Mouse (Mus musculus) heart, embryonic 10.5 days (tissue): ENCODE data around the gene 4931406P16Rik. TPM values are rescaled to one million over a fixed set of nuclear protein-coding genes. Genes with fewer than 3 reads are reported as not detected.
A peak's percentile ranks its signal among the peaks of the same experiment; 100 is the strongest.

Experiments
- DNase-seq: peaks from one replicate; pipeline ENCODE4 v3.0.0-alpha.2; 2017; ENCODE audit warnings: low spot score
- H3K27ac ChIP-seq: fragments of 300-500 bp; sonication (generic); 2 replicates; pipeline ENCODE4 v1.5.1; 2016; ENCODE audit warnings: mild to moderate bottlenecking
- H3K27me3 ChIP-seq: fragments of 300-500 bp; sonication (generic); 2 replicates; pipeline ENCODE4 v1.6.1; 2016; ENCODE audit warnings: mild to moderate bottlenecking; ENCODE audit not compliant: poor library complexity, insufficient read depth, severe bottlenecking
- H3K36me3 ChIP-seq: fragments of 300-500 bp; sonication (generic); 2 replicates; pipeline ENCODE4 v1.6.1; 2016; ENCODE audit warnings: mild to moderate bottlenecking, moderate library complexity
- H3K4me1 ChIP-seq: fragments of 300-500 bp; sonication (generic); 2 replicates; pipeline ENCODE4 v1.6.1; 2016; ENCODE audit warnings: mild to moderate bottlenecking
- H3K4me3 ChIP-seq: fragments of 300-500 bp; sonication (generic); 2 replicates; pipeline ENCODE4 v1.5.1; 2016; ENCODE audit warnings: mild to moderate bottlenecking, moderate library complexity
- H3K9me3 ChIP-seq: fragments of 300-500 bp; sonication (generic); 2 replicates; pipeline ENCODE4 v1.6.1; 2016; ENCODE audit warnings: mild to moderate bottlenecking, moderate library complexity
- WGBS: fragments of 180-500 bp; shearing (Covaris S2); methylation state at CpG from one replicate; pipeline ENCODE4 v1.1.7; 2016; 5-methylcytosine and 5-hydroxymethylcytosine counted together
- polyA plus RNA-seq: library from polyadenylated mRNA; unstranded; fragments of >200 nt; fragmentation: Nextera tagmentation; extraction: Ambion mirVana; gene quantifications from 2 replicates; pipeline ENCODE4 v1.2.1, GENCODE M21; 2016

The 4931406P16Rik gene
- polyA plus RNA-seq, 1 experiment from 2014 or later: 36.6 TPM

- under 1% methylated on average over 46 of the region's 46 CpGs for WGBS
These were observed 79.3 kb downstream of the 4931406P16Rik start for GRCm38 (mm10) chr7:34233909-34234609.

DNA sequence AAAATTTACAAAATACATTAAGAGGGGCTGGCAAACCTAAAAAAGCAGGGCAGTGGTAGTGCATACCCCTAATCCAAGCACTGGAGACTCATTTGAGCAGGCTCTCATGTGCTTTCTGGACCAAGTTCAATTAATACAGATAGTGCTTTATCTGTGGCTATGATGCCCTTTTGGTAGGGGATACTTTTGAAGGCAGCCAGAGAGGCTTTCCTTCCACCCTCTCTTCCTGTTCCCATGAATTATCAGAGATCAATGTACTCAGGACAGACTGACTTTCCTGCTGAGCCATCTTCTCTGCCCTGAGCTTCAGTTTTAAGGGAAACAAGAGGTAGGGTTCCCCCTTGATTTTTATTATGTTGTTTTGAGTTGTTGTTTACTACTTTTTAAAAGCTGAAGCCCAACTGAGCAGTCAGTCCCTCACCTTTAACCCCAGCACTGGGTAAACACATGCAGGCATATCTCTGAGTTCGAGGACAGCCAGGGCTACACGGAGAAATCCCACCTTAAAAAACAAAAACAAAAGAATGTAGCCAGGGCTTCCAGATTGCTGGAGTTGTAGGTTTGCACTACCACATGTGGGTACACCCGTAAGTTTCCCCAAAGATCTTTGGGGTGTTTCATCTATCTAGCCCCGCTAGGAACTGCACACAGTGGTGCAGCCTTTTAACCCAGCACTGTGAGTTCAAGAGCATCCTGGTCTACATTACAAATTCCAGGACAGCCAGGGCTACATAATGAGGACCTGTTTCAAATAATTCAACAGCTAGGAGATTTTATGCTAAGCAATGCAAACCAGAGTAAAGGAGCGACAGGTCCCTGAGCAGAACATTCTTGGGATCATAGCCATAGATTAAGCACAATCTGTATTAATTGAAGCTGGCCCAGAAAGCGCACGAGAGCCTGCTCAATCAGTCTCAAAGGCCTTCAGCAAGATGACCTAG is 80.3 kb downstream of the 4931406P16Rik start:
- no peaks in the 10 kb centered on the region for H3K9me3 ChIP-seq
- peaks cover 40% of the 10 kb centered on the region for H3K4me1 ChIP-seq
- peak overlapping the region; percentile 96 for H3K27ac ChIP-seq
- peak overlapping the region; percentile 64 for H3K4me3 ChIP-seq
- peaks cover 28% of the 10 kb centered on the region for H3K36me3 ChIP-seq
- no peaks in the 10 kb centered on the region for H3K27me3 ChIP-seq
- 40% methylated on average over 7 of the region's 7 CpGs for WGBS
- DNase-seq: no peak

More at GRCm38 (mm10) chr7:34233909-34234609, 79.3 kb downstream of the 4931406P16Rik start:
- Histone ChIP-seq H3K36me3 (peaks cover 29% of the 10 kb centered on the region), H3K27ac (peak overlapping the region; percentile 96), H3K4me1 (peaks cover 30% of the 10 kb centered on the region), H3K4me3 (peak overlapping the region; percentile 64), H3K27me3 (no peaks in the 10 kb centered on the region), H3K9me3 (no peaks in the 10 kb centered on the region)
- peak; percentile 99 for DNase-seq

GRCm38 (mm10) chr7:34230116-34230515 is 83.2 kb downstream of the 4931406P16Rik start, which contains the start of gene Gpi1:
Gene Gpi1, minus strand, starts transcription at chr7:34230336.
- 0% methylated on average over 37 of the region's 39 CpGs for WGBS
- peak within 1 kb of the TSS; percentile 82 for H3K4me3 ChIP-seq
- H3K27ac ChIP-seq: peak within 1 kb of the TSS; percentile 95
- H3K27me3 ChIP-seq: no peaks in the 10 kb centered on the region
- peak; percentile 96 for DNase-seq
- H3K9me3 ChIP-seq: no peaks in the 10 kb centered on the region
- H3K36me3 ChIP-seq: peaks cover 38% of the 10 kb centered on the region
- peaks cover 62% of the 10 kb centered on the region for H3K4me1 ChIP-seq

- Histone ChIP-seq H3K4me1 (peaks cover 59% of the 10 kb centered on the region), H3K9me3 (no peaks in the 10 kb centered on the region), H3K36me3 (peaks cover 42% of the 10 kb centered on the region), H3K27me3 (no peaks in the 10 kb centered on the region), H3K4me3 (peak overlapping the region; percentile 82), H3K27ac (peak overlapping the region; percentile 95)
- 0% methylated on average over 15 of the region's 19 CpGs for WGBS
- peak; percentile 88 for DNase-seq
These were observed 83.7 kb downstream of the 4931406P16Rik start for GRCm38 (mm10) chr7:34229691-34230111.

DNA sequence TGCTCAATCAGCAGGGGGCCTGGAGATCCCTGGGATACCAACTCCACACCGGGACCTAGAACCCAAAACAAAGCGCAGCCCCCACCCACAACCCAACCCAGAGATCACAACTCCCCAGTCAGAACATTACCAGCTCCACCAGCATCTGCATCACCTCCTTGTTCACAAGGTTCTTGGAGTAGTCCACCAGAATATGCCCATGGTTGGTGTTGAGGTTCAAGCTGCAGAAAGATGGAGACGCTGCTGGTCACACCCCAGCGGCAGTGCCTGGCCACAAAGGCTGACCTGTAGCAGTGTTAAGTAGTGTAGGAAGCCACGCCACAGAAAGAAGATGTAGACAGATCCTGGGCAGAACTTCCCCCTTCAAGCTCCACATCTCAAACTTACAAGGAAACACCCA is 84.2 kb downstream of the 4931406P16Rik start:
- Histone ChIP-seq H3K27me3 (no peaks in the 10 kb centered on the region), H3K36me3 (peaks cover 48% of the 10 kb centered on the region), H3K27ac (peak overlapping the region; percentile 95), H3K4me3 (peak overlapping the region; percentile 82), H3K4me1 (peaks cover 59% of the 10 kb centered on the region), H3K9me3 (no peaks in the 10 kb centered on the region)
- 17% methylated on average over 5 of the region's 5 CpGs for WGBS
- no peak for DNase-seq

DNA sequence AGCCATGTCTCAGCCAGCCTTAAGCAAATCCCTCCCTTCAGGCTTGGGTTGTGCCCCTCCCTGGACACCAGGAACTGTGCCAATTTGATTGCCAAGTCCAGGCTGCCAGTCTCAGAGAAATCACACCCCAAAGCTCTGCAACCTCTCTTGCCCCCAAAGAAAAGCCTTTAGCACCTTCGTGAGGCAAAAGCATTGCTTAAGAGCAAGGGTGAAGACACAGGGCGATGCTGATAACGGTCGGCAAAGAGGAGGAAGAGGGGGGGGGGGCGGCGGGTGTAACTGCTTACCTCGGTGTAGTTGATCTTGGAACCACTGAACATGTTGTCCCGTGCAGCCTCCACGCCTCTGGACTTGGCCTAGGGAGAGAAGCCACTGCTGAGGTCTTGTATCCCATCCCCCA is 84.7 kb downstream of the 4931406P16Rik start:
- Histone ChIP-seq H3K4me1 (peaks cover 54% of the 10 kb centered on the region), H3K27me3 (no peaks in the 10 kb centered on the region), H3K4me3 (peak overlapping the region; percentile 82), H3K36me3 (peaks cover 53% of the 10 kb centered on the region), H3K9me3 (no peaks in the 10 kb centered on the region), H3K27ac (peak overlapping the region; percentile 95; the same call in 1 of the 2 replicates)
- no peak for DNase-seq
- whole genome bisulfite sequencing: 29% methylated on average over 7 of the region's 9 CpGs

- DNase-seq: no peak
- Histone ChIP-seq H3K4me1 (peaks cover 43% of the 10 kb centered on the region), H3K27ac (no peak overlapping the region; the same call in 1 of the 2 replicates), H3K9me3 (no peaks in the 10 kb centered on the region), H3K36me3 (peaks cover 71% of the 10 kb centered on the region), H3K4me3 (peak overlapping the region; percentile 3; the same call in 1 of the 2 replicates), H3K27me3 (no peaks in the 10 kb centered on the region)
- 88% methylated on average over 12 of the region's 12 CpGs for WGBS
These were observed 86.5 kb downstream of the 4931406P16Rik start for GRCm38 (mm10) chr7:34226846-34227245.

DNA sequence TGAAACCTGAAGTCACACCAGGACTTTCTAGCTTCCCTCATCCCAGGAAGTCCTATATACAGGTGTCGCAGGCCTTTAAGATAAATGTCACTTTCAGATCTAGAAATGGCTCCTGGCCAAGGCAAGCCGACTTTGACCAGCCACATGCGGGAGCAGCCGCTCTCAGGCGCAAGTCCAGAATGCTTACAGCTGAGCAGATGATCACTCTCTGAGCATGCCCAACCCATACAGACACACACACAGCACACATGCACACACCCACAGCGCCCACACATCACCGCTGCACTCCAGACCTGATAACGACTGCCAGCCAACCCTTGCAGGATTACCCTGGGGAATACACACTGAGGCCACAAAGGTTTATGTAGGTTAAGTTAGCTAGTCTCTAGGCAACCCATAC is 87.3 kb downstream of the 4931406P16Rik start:
- Histone ChIP-seq H3K36me3 (peaks cover 79% of the 10 kb centered on the region), H3K4me3 (peak overlapping the region; percentile 15; the same call in 1 of the 2 replicates), H3K27me3 (no peaks in the 10 kb centered on the region), H3K27ac (no peak overlapping the region), H3K9me3 (no peaks in the 10 kb centered on the region), H3K4me1 (peaks cover 43% of the 10 kb centered on the region)
- no peak for DNase-seq
- WGBS: 79% methylated on average over 8 of the region's 8 CpGs

GRCm38 (mm10) chr7:34224308-34224707 is 89.0 kb downstream of the 4931406P16Rik start:
- Histone ChIP-seq H3K4me3 (no peak overlapping the region), H3K27ac (no peak overlapping the region), H3K9me3 (no peaks in the 10 kb centered on the region), H3K4me1 (peaks cover 34% of the 10 kb centered on the region), H3K36me3 (peaks cover 96% of the 10 kb centered on the region), H3K27me3 (no peaks in the 10 kb centered on the region)
- no peak for DNase-seq
- WGBS: 93% methylated on average over 6 of the region's 6 CpGs

GRCm38 (mm10) chr7:34222340-34222739 is 91.0 kb downstream of the 4931406P16Rik start:
- DNase-seq: no peak
- Histone ChIP-seq H3K36me3 (peaks cover 100% of the 10 kb centered on the region), H3K4me1 (peaks cover 14% of the 10 kb centered on the region), H3K27me3 (no peaks in the 10 kb centered on the region), H3K9me3 (no peaks in the 10 kb centered on the region), H3K27ac (no peak overlapping the region), H3K4me3 (no peak overlapping the region)
- WGBS: 91% methylated on average over 10 of the region's 10 CpGs

GRCm38 (mm10) chr7:34221594-34222250 is 91.6 kb downstream of the 4931406P16Rik start:
- no peak for DNase-seq
- Histone ChIP-seq H3K36me3 (peaks cover 100% of the 10 kb centered on the region), H3K9me3 (no peaks in the 10 kb centered on the region), H3K4me1 (peaks cover 8% of the 10 kb centered on the region; the same call in 1 of the 2 replicates), H3K27ac (no peak overlapping the region), H3K4me3 (no peak overlapping the region), H3K27me3 (no peaks in the 10 kb centered on the region)
- 86% methylated on average over 9 of the region's 9 CpGs for WGBS

DNA sequence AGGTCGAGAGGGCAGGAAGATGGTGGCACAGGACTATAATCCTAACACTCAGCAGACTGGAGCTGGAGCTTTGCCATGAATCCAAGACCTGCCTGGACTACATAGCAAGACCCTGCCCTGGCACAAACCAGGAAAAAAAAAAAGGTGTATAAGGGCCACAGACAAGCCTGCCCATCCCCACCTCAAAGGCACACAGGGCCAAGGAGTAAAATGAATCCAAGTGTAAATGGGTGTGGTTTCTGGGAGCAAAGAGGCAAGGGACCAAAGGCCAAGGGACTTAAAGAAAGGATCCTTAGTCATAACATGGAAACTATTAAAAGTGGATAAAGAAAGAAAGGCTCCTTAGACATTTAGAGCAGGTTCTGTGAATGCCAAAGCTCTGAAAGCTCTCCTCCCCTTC is 94.9 kb downstream of the 4931406P16Rik start:
- Histone ChIP-seq H3K4me3 (no peak overlapping the region), H3K9me3 (no peaks in the 10 kb centered on the region), H3K27me3 (no peaks in the 10 kb centered on the region), H3K27ac (no peak overlapping the region), H3K4me1 (no peaks in the 10 kb centered on the region), H3K36me3 (peaks cover 100% of the 10 kb centered on the region)
- WGBS: 79% methylated on average over 1 of the region's 1 CpGs
- DNase-seq: no peak
